Mouse (Mus musculus): ENCODE measurements around the gene Msh5. TPM values are rescaled to one million over a fixed set of nuclear protein-coding genes. Genes with fewer than 3 reads are reported as not detected.
A peak's percentile ranks its signal among the peaks of the same experiment; 100 is the strongest.

Msh5 gene
- total and polyA plus RNA-seq, 3 experiments = 26.3 to 29.0 TPM; not detected in 1

- TF ChIP-seq CTCF (IDR thresholded peaks at IDR 0.05 in 2 of 3, conservative IDR thresholded peaks at IDR 0.05 in 1 of 3; ENCODE audit: control insufficient read depth in 1 of 3, insufficient read depth in 1 of 3, low read depth in 2 of 3, low read length in 3 of 3, poor library complexity in 1 of 3, severe bottlenecking in 1 of 3) = peak in 2 of 3 experiments; percentile 71 to 86; a peak in 5 of 6 replicates
- TF ChIP-seq MAX (IDR thresholded peaks at IDR 0.05; ENCODE audit: low read length) = 0 out of 2 replicates have a peak, but pooled peaks have one; percentile 36
- TF ChIP-seq TCF12 (IDR thresholded peaks at IDR 0.05; ENCODE audit: low read depth, low read length) = no peak
- TF ChIP-seq CHD2 (IDR thresholded peaks at IDR 0.05; ENCODE audit: low read length) = no peak
- no peak for TF ChIP-seq EP300 (IDR thresholded peaks at IDR 0.05; ENCODE audit: low read depth in 1 of 2, low read length in 2 of 2)
Measured at GRCm38 (mm10) chr17:35058911-35059892, 12.7 kb upstream of the Msh5 start, which contains the start of gene Ddah2 (continued).

GRCm38 (mm10) chr17:35058316-35058715 is 11.8 kb upstream of the Msh5 start:
- Histone ChIP-seq H3K27me3 (ENCODE audit: control insufficient read depth in 1 of 2, insufficient read depth in 2 of 2, low read length in 2 of 2) (no peaks in the 10 kb centered on the region), H3K36me3 (ENCODE audit: control insufficient read depth in 1 of 2, insufficient read depth in 2 of 2, low read length in 2 of 2) (peaks cover 9 to 14% of the 10 kb centered on the region in 2 experiments), H3K9me3 (replicated peaks; ENCODE audit: insufficient read depth, low read length) (no peaks in the 10 kb centered on the region), H3K27ac (ENCODE audit: control insufficient read depth, low read depth, low read length) (no peak overlapping the region), H3K79me2 (ENCODE audit: control insufficient read depth, insufficient read depth, low read length, poor library complexity) (peaks cover 11% of the 10 kb centered on the region; the same call in 1 of the 2 replicates), H3K9ac (ENCODE audit: control insufficient read depth, low read depth, low read length, poor library complexity, severe bottlenecking) (no peak overlapping the region), H3K4me1 (ENCODE audit: control insufficient read depth in 1 of 2, insufficient read depth in 2 of 2, low read length in 2 of 2) (no peaks in the 10 kb centered on the region; a peak in 1 of 4 replicates), H3K4me3 (ENCODE audit: control insufficient read depth in 1 of 2, insufficient read depth in 1 of 2, low read depth in 2 of 2, low read length in 2 of 2) (no peak overlapping the region)
- TF ChIP-seq RAD21 (IDR thresholded peaks at IDR 0.05; ENCODE audit: low read depth, low read length) (no peak), ZNF384 (IDR thresholded peaks at IDR 0.05; ENCODE audit: low read depth, low read length) (no peak), MYB (IDR thresholded peaks at IDR 0.05; ENCODE audit: low read depth, low read length) (no peak), MAZ (IDR thresholded peaks at IDR 0.05; ENCODE audit: low read depth, low read length) (no peak)
- no peak for DNase-seq (ENCODE audit: low read depth, low spot score)

GRCm38 (mm10) chr17:35057090-35057489 is 10.5 kb upstream of the Msh5 start:
- no peak overlapping the region for H3K27ac ChIP-seq (ENCODE audit: control insufficient read depth, low read depth, low read length)
- peaks cover 22% of the 10 kb centered on the region for H3K79me2 ChIP-seq (ENCODE audit: control insufficient read depth, insufficient read depth, low read length, poor library complexity)
- no peaks in the 10 kb centered on the region for H3K27me3 ChIP-seq (ENCODE audit: control insufficient read depth in 1 of 2, insufficient read depth in 2 of 2, low read length in 2 of 2)
- H3K9me3 ChIP-seq (replicated peaks; ENCODE audit: insufficient read depth, low read length) = no peaks in the 10 kb centered on the region
- H3K9ac ChIP-seq (ENCODE audit: control insufficient read depth, low read depth, low read length, poor library complexity, severe bottlenecking) = no peak overlapping the region
- H3K4me1 ChIP-seq (ENCODE audit: control insufficient read depth in 1 of 2, insufficient read depth in 2 of 2, low read length in 2 of 2) = peaks cover 0 to 10% of the 10 kb centered on the region in 2 experiments; a peak in 3 of 4 replicates
- DNase-seq (ENCODE audit: low read depth, low spot score) = peak; percentile 50
- no peak overlapping the region for H3K4me3 ChIP-seq (ENCODE audit: control insufficient read depth in 1 of 2, insufficient read depth in 1 of 2, low read depth in 2 of 2, low read length in 2 of 2)
- no peak for TF ChIP-seq RCOR1 (IDR thresholded peaks at IDR 0.05; ENCODE audit: low read depth, low read length)
- peak; percentile 53; the same call in 1 of the 2 replicates for TF ChIP-seq BHLHE40 (IDR thresholded peaks at IDR 0.05; ENCODE audit: borderline replicate concordance, low read depth, low read length)
- peak; percentile 35; the same call in 1 of the 2 replicates for TF ChIP-seq TAL1 (IDR thresholded peaks at IDR 0.05; ENCODE audit: low read length)
- peak; percentile 17 to 52; a peak in 2 of 4 replicates for TF ChIP-seq EP300 (IDR thresholded peaks at IDR 0.05; ENCODE audit: low read depth in 1 of 2, low read length in 2 of 2)
- peak; percentile 69; the same call in 1 of the 2 replicates for TF ChIP-seq JUND (IDR thresholded peaks at IDR 0.05; ENCODE audit: low read depth, low read length)
- TF ChIP-seq ETS1 (IDR thresholded peaks at IDR 0.05; ENCODE audit: low read depth, low read length) = peak; percentile 42; the same call in 1 of the 2 replicates
- no peak for TF ChIP-seq GATA1 (IDR thresholded peaks at IDR 0.05; ENCODE audit: low read depth, low read length)
- no peak for TF ChIP-seq MAFK (IDR thresholded peaks at IDR 0.05; ENCODE audit: borderline replicate concordance, low read depth, low read length)
- peak; percentile 59; the same call in 1 of the 2 replicates for TF ChIP-seq SIN3A (IDR thresholded peaks at IDR 0.05; ENCODE audit: low read length)
- TF ChIP-seq ZMIZ1 (IDR thresholded peaks at IDR 0.05; ENCODE audit: low read depth, low read length) = no peak
- no peak for TF ChIP-seq UBTF (IDR thresholded peaks at IDR 0.05; ENCODE audit: borderline replicate concordance, insufficient read depth, low read depth, low read length)
- 0 out of 2 replicates have a peak, but pooled peaks have one; percentile 8 for TF ChIP-seq TBP (IDR thresholded peaks at IDR 0.05; ENCODE audit: low read depth, low read length)
- TF ChIP-seq TCF12 (IDR thresholded peaks at IDR 0.05; ENCODE audit: low read depth, low read length) = peak; percentile 45; the same call in 1 of the 2 replicates
- TF ChIP-seq MXI1 (IDR thresholded peaks at IDR 0.05; ENCODE audit: low read depth, low read length) = peak; percentile 42; the same call in 1 of the 2 replicates
- TF ChIP-seq CHD1 (IDR thresholded peaks at IDR 0.05; ENCODE audit: low read depth, low read length) = no peak
- peaks cover 16 to 18% of the 10 kb centered on the region in 2 experiments for H3K36me3 ChIP-seq (ENCODE audit: control insufficient read depth in 1 of 2, insufficient read depth in 2 of 2, low read length in 2 of 2)

Measured in MEL (cell line).